9 mouse cellular contexts compared by ENCODE assay signal in the genomic region with DNA sequence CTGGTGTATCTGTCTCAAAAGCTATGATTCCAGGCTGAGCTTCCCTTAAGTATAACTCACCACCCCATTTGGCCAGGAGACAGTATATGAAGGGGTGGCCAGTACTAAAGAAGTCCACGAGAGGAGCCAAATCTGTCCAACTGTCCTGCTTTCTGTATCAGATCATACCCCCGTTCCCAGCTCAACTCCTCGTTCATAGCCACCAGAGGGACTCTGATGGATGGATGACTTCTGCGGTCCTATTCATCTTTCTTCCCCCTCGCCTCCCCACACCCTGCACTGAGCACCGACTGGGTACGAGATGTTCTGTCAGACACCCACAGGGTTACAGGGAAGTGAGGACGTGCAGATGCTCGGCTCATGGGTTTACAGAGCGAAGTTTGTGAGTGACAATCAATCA.
DNase-seq lines count a peak whose midpoint lies in the region; ATAC-seq lines count a peak whose summit lies in the region.
"Had no signal": no experiment of that assay in that cellular context is flagged by ENCODE, and none has a peak within 500 bp of the region (broad histone marks: within the 10 kb centered on the region; RNA-seq: fewer than 3 reads in every experiment).

No protein-coding gene starts in this region.

- no peaks in the 10 kb centered on the region for H3K27me3 ChIP-seq in kidney, embryonic 16.5 days (ENCODE audit: insufficient read depth, low read length)
- no peaks in the 10 kb centered on the region for H3K27me3 ChIP-seq in embryonic facial prominence, embryonic 10.5 days (replicated peaks; ENCODE audit: low read depth, poor library complexity, severe bottlenecking)
- H3K27me3 ChIP-seq in intestine, embryonic 14.5 days (replicated peaks; ENCODE audit: control insufficient read depth, insufficient read depth, low read length) = no peaks in the 10 kb centered on the region
- H3K27me3 ChIP-seq: Patski had no signal

- H3K9ac ChIP-seq in kidney, embryonic 16.5 days (replicated peaks; ENCODE audit: low read length) = no peak overlapping the region
- no peak overlapping the region for H3K9ac ChIP-seq in intestine, embryonic 14.5 days (ENCODE audit: low read length)

- peak overlapping the region; percentile 37; the same call in 1 of the 2 replicates for H3K27ac ChIP-seq in kidney, embryonic 16.5 days (ENCODE audit: low read length)
- H3K27ac ChIP-seq in embryonic facial prominence, embryonic 10.5 days (replicated peaks) = peak overlapping the region; percentile 54; the same call in 1 of the 2 replicates
- H3K27ac ChIP-seq in intestine, embryonic 14.5 days (ENCODE audit: low read depth) = peak overlapping the region; percentile 51; the same call in 1 of the 2 replicates

- H3K4me2 ChIP-seq in kidney, embryonic 16.5 days (replicated peaks; ENCODE audit: low read depth, low read length) = peak overlapping the region; percentile 36
- peak overlapping the region; percentile 45 for H3K4me2 ChIP-seq in intestine, embryonic 14.5 days (ENCODE audit: low read length)

- no peaks in the 10 kb centered on the region for H3K9me3 ChIP-seq in kidney, embryonic 16.5 days (ENCODE audit: low read length)
- H3K9me3 ChIP-seq in embryonic facial prominence, embryonic 10.5 days = no peaks in the 10 kb centered on the region
- no peaks in the 10 kb centered on the region for H3K9me3 ChIP-seq in intestine, embryonic 14.5 days (ENCODE audit: control insufficient read depth, low read length)

- no peak for DNase-seq in kidney, adult 11 months
- no peak for DNase-seq in embryonic facial prominence, embryonic 10.5 days (ENCODE audit: low spot score)
- no peak for DNase-seq in intestine, embryonic 14.5 days (ENCODE audit: low spot score)
- no peak for DNase-seq in left cerebral cortex, postnatal 36 days (ENCODE audit: low spot score in 2 of 2)
- DNase-seq in layer of hippocampus, postnatal 10 days (ENCODE audit: low spot score in 2 of 2) = no peak
- DNase-seq in ovary, postnatal 10 days (ENCODE audit: low spot score) = no peak

- peaks cover 40% of the 10 kb centered on the region for H3K4me1 ChIP-seq in kidney, embryonic 16.5 days (ENCODE audit: insufficient read depth, low read length)
- H3K4me1 ChIP-seq in embryonic facial prominence, embryonic 10.5 days = peaks cover 66% of the 10 kb centered on the region
- peaks cover 50% of the 10 kb centered on the region for H3K4me1 ChIP-seq in intestine, embryonic 14.5 days (replicated peaks; ENCODE audit: control insufficient read depth, insufficient read depth, low read length)

- peak overlapping the region; percentile 13 for H3K4me3 ChIP-seq in kidney, embryonic 16.5 days (ENCODE audit: low read length)
- no peak overlapping the region for H3K4me3 ChIP-seq in embryonic facial prominence, embryonic 10.5 days
- H3K4me3 ChIP-seq in intestine, embryonic 14.5 days (ENCODE audit: low read depth, low read length) = peak overlapping the region; percentile 24

- H3K36me3 ChIP-seq in kidney, embryonic 16.5 days (ENCODE audit: insufficient read depth, low read length) = no peaks in the 10 kb centered on the region
- H3K36me3 ChIP-seq in embryonic facial prominence, embryonic 10.5 days (replicated peaks) = no peaks in the 10 kb centered on the region
- no peaks in the 10 kb centered on the region for H3K36me3 ChIP-seq in intestine, embryonic 14.5 days (ENCODE audit: control insufficient read depth, insufficient read depth, low read length)

- intact Hi-C loops in left cerebral cortex, postnatal 36 days (cut with DNase I) = no loop called here

- no peak for ATAC-seq in kidney, embryonic 16.5 days (ENCODE audit: low FRiP score, low TSS enrichment)
- ATAC-seq in intestine, embryonic 14.5 days (replicated peaks; ENCODE audit: low FRiP score, low TSS enrichment, low read depth) = no peak; the same call in 1 of the 2 replicates
- peak; percentile 66 for ATAC-seq in megakaryocyte, adult 5-6 weeks (ENCODE audit: poor library complexity, severe bottlenecking)
- ATAC-seq: Patski had no signal

- WGBS in kidney, embryonic 16.5 days = 54% methylated on average over 10 of the region's 10 CpGs
- WGBS in embryonic facial prominence, embryonic 10.5 days = 77% methylated on average over 10 of the region's 10 CpGs
- WGBS in intestine, embryonic 14.5 days = 31% methylated on average over 10 of the region's 10 CpGs
